Mouse (Mus musculus) c-Kit-positive CD71-negative TER-119-negative erythroid progenitor cells, embryonic 14.5 days (primary cell): Measurements from ENCODE around the gene Parg.
A peak's percentile ranks its signal among the peaks of the same experiment; 100 is the strongest.
"Not testable (repeated sequence)": the region's sequence is repeated elsewhere in the genome, so short reads cannot be mapped to it uniquely, and the experiment has no call there.

Experiments
- DNase-seq: peaks from one replicate; pipeline ENCODE4 v3.0.0-alpha.2; 2013; ENCODE audit warnings: low read depth

Parg gene

DNA sequence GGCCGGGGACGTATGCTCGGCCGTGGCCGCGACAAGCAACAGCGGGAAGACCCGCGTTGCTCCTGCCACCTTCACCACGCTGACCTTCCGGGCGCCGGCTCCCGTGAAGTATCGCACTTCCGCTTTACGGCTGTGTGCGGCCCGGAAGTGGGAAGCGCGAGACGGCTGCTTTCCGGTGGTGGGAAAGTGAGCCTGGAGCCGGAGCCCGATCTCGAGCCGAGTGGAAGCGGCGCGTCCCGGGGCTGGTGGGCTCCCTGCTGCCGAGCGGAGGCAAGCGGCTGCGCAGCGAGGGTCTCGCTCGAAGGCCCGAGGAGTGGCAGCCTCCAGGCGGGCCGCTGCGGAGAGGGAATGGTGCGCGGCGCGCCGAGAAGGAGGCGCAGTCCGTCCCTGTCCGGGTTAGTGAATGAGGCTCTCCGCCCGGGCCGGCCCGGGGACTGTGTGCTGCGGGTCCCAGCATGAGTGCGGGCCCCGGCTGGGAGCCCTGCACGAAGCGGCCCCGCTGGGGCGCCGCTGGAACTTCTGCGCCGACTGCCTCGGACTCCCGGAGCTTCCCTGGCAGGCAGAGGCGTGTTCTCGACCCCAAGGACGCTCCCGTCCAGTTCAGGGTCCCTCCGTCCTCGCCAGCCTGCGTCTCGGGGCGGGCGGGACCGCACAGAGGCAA is at the start of gene Parg, which contains the start of gene Timm23:
TSS of gene Parg (plus strand) at position 159 of the 661 bp plus-strand sequence.
TSS of gene Timm23 (minus strand) at position 108 of the 661 bp plus-strand sequence.
- peak; percentile 74 for DNase-seq

DNA sequence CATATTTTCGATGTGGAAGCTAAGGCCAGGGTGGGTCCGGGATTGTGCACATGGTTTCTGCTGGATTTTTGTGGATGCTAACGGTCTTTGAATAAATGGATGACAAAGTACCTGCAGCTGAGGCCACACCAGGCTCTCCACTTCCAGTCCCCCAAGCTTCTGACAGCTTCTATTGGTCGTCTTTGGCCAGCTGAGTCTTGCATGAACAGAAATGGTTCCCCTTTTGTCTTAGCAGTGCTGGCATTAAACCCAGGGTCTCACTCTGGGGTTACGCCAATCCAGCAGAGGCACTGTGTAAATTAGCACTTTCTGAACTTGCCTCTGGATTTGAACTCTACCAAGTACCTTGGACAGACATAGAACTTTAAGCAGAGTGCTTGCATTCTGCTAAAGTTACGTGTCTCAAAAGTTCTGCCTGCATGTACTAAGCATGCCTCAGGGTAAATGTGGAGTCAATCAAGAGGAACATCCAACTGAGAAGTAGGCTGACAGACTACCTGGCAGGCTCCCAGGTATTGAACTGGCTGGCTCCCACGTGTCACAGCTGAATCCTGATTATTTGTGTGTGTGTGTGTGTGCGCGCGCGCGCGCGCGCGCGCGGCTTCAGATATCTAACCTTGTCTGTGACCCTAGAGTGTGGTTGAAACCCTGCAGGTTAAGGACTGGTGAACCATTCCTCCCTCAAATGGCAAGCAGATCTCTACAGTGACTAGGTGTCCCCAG is 49.3 kb upstream of the Parg start:
- DNase-seq: no peak

DNA sequence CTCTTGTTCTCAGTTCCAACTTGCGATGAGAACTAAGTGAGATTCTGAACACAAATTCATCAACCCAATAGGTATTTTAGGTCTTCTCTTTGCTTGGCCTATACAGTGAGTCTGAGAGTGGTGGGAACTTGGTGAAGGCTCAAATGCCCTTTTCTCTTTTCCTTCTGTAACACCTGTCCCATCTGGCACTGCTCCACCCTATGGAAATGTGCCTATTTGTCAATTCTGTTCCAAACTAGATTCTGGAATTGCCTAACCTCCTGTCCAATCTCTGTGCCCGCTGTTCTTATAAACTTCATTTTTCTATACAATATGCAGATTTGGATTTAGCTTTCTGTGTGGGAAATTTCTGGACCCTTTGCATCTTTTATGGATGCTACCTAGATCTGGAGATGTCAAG is 48.6 kb upstream of the Parg start:
- DNase-seq: no peak

DNA sequence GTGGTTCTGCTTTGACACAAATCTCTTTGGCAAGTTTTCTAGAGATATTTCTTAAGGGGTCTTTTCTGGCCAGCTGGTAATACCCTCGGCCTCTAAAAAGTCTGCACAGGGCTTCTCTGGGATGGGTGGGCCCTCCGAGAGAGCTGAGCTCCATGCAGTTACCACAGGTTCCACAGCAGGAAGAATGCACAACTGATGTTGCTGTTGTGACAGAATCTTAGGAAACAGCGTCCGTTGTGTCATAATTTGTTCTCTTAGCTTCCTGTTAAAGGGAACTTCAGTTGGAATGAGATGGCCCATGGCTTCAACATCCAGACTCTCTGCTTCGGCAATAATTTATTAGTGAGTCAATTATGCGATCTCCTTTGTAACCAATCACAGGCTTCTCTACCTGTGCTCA is 47.0 kb upstream of the Parg start:
- no peak for DNase-seq

DNA sequence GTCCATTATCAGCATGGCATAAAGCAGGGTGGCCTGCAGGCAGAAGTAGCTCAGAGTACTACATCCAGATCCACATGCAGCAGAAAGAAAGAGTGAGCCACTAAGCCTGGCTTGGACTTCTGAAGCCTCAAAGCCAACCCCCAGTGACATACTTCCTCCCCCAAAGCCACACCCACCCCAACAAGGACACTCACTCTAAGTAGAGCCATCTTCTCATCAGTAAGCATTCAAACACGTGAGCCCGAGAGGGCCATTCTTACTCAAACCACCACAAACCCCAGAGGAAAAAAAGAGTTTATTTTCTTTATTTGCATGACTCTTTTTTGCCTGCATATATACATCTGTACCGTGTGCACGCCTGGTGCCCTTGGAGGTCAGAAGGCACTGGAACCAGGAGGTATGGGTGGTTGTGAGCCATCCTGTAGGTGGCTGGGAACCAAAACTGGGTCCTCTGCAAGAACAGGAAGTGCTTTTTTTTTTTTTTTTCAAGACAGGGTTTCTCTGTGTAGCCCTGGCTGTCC is 42.5 kb upstream of the Parg start:
- DNase-seq: no peak

DNA sequence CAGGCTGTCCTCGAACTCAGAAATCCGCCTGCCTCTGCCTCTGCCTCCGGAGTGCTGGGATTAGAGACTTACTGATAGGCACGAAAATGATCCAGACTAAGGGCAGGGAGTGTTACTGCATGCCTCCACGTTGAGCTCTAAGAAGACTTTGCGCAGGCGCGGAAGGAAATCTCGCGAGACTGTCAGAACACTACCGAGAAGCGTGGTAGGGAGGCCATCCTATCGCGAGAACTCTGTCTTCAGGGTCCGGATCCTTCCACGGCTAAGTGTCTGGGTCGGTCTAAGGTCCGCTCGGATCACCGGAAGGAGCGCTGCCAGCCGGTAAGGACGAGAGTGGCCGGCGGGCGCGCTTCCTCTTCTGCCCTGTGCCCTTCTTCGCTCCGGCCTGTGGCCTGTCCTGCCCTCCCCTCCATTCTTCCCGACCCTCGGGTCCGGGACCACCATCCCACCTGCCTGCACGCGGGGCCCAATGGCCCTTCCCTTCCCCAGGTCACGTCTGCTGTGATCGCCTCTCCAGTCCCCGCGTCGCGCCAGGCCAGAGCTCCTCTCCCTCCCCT is 42.0 kb upstream of the Parg start, which contains the start of gene Ncoa4:
TSS of gene Ncoa4 (plus strand) at position 176 of the 557 bp plus-strand sequence.
- DNase-seq: peak; percentile 100

DNA sequence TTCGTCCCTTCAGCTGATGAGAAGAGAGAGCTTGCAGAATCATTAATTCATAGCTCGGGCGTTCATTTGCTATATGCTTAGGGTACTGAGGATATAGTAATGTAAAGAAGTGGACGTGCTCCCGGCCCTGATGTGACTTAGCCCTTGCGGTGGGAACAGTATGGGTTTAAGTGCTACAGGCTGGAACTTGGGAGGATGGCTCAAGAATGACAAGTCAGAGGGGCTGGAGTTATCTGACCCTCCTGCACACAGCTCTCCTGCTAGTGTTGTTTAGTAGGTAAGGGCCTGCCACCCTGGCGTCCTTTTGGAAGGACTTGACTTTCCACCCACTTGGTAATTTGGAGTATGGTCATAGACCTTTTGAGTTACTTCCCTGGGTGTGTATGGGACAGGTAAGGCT is 41.2 kb upstream of the Parg start:
- DNase-seq: no peak

DNA sequence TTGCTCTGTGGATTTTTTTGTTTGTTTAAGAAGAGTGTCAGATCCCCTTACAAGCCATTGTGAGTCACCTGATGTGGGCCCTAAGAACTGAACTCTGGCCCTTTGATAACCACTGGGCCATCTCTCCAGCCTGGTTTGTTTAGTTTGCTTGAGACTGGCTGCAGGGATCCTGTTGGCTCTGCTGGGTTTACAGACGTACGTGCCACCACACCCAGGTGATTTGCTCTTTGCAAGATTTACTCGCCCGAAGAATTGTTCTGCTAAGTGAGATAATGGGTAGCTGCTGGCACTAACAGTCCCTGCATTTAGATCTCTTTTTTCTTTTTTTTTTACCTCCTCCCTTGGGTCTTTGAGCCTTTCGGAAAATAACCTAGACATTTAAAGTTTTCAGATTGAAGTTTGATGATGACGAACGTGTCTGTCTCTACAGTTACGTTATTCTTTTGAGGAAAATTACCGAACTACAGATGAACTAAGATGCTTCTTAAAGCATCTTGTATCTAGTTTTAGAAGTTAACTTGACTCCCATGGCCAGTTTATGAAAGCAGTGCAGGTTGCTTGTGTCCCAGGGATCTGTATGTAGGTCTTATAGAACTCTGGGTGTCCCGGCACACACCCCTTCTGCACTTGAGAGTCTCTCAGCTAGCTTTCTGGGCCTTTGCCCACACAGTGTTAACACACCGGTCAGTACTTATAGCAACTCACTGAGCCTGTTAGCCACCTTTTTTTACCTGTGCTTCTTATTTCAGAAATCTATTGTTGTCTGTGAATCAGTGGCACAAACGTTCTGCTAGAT is 40.5 kb upstream of the Parg start:
- no peak for DNase-seq

DNA sequence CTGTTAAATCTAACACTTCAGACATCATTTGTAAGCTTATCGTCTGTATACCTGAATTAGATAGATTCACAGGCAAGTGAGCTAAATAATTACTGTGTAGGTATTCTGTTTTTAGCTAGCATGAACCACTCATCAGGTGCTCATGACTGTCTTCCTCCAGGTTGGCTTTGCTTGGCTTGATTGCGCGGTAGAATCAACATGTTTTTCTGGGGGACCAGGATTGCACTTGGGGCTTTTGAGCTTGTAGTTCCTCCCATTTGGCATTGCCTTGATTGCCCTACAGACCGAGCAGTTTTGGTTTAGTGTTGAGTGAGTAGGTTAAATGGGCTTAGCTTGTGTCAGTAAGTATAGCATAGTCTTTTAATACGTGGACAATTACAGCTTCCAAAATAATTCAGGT is 39.5 kb upstream of the Parg start:
- DNase-seq: no peak

DNA sequence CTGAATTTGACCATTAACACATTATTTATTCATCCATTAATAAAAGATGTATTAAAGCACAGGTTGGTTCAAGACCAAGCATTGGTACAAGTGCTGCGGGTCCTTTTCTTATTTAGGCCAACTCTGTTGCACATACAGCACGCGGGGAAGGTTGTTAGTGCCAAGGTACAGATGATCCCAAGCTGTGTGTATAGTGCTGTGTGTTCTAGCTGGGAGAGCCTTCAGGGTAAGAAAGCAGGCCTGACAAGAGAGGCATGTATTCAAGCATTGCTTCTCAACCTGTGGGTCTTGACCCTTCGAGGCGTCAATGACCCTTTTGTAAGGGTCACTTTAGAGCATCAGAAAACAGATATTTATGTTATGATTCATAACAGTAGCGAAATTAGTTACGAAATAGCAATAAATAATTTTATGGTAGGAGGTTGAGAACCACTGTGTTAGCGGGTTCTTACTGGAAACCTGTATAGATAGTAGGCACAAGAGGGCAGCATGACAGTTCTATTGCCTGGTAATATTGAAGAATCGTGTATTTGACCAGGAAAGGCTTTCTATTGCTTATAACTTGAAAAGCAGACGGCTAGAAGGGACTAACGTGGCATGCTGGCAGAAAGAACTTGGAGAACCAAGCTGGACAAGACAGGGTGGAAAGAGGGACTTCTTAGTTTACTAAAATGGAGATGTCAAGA is 38.4 kb upstream of the Parg start:
- DNase-seq: no peak

DNA sequence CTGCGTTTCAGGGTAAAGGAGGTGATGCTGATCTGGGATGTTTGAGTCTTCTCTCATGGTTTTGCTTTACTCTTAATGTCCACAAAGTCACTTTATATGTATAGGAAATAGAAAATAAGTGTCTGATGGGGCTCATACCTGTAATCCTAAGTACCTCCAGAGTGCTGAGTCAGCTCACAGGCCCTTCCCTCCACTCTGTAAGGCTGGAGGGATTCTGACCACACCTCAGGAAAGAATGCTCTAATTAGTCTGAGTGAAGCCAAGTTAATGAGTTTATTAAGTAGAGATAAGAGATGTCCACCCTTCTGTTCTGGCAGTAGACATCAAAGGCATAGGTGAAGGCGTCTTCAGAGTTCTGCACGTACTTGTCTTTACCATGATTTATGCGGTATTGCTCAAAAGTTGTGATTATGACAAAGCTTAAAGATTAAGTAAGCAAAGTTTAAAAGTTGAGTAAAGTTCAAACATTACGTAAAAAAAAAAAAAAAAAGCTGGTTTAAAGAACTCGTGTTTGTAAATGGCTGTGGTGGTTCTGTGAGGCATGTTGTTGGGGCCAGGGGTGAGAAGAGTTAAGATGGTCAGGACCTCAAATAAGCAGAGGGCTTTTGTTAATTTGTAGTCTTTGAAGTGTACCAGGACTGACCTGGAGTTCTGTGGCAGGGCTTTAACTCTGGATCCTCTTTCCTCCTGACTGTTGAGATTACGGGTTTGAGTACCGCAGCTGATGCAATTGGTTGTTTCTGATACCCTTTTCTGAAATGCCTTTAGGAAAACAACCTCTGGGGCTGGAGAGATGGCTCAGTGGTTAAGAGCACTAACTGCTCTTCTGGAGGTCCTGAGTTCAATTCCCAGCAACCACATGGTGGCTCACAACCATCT is 37.3 kb upstream of the Parg start:
- no peak for DNase-seq

DNA sequence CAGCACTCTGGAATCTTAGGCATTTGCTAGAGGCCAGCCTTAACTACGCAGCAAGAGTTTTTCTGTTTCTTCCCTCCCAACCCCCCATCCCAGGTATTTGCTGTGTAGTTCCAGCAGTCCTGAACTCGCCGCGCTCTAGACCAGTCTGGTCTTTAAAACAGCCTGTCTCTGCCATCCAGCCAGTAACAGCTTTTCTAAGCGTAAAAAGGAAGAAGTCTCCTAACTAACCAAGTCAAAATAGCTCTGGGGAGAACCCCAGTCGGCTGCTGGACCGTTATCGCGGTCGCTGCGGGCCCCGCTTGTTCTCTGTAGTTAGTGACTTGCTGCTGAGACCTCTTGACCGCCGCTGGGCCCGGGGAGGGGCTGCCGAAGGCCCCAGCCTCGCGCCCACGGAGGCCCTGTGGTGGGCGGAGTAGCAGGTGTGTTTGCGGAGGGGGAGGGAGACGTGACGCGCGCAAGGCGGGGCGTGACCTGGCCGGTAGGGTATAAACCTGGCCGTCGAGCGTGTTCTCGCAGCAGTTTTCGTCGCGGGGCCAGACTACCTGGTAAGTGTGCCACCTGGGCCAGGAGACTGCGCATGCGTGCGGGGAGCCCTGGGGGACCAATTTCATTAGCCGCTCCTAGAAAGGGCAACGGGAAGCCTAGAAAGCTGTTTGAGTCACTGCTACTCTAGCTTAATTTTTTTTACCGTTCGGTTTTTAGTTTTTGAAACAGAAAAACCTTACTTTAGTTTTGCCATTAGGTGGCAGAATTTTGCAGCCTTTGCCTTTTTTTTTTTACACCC is 36.3 kb upstream of the Parg start:
- peak; percentile 77 for DNase-seq

DNA sequence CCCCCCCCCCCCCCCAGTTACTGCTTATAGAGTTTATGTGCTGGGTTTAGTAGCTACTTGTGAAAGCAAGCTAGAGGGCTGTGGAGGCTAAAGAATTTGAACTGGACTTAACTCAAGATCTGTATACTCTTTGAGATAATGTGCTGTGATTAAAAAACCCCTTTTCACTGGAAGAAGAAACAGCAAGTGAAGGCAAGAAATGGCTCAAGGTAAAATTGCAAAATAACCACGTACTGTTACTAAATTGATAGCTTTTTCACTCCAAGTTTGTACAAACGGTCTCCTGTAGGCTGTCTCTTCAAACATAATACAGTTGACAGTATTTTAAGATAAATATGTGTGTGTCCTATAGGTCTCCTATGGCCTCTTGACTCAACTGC is 35.7 kb upstream of the Parg start:
- DNase-seq: no peak

DNA sequence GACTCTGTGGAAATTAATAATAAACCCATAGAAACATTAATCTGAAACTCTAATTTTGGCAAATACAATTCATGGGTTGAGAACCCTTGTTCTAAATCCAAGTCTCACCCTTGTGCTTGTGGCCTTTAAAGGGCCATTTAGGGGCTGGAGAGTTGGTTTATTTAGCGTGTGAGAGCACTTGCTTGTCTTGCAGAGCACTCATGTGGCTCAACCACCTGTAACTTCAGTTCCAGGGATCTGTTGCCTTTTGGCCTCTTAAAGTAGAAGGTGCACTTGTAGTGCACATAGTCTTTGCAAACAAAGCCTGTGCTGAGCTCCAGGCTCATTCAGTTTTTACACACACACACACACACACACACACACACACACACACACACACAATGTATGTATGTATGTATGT is 34.9 kb upstream of the Parg start:
- no peak for DNase-seq

DNA sequence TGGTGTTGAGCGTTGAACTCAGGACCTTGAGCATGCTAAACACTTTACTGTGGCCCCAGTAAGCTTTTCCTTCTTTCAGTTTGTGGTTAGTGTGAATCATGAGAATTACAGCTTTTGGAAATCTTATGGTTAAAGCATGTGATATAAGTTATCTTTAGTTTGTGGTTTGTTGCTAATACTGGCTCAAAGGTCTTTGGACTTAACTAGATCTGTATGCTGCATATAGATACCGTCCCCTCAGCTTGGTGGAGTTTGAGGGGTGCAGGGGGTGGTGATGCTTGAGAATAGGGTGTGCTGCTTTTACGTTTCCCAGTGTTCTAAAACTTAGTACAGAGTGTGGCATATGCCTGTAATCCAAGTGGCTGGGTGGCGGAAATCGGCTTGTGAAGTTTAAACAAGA is 34.4 kb upstream of the Parg start:
- DNase-seq: no peak

DNA sequence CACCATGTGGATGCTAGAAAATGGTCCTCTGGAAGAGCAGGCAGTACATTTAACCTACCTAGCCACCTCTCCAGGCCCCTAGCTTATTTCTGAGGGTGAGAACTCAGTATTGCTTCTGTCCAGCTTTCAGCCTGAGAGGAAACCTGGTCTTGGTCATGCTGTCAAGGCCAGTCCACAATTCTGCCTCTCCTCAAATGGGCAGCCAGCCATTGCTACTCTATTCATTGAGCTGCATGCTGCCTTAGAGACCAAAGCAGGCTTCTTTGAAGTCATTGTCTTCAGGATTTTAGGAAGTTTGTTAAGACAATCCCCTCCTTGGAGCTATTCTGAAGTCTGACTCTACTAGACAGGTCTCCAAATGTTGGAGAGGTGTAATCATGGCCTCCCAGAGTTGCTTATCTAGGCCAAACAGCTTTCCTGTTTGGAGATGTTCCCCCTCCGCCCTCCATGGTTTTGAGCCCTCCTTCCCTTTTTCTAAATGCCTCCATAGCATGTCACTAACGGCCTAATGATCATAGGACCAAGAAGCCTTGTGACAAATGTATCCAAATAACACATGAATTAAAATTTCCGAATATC is 33.0 kb upstream of the Parg start:
- no peak for DNase-seq

DNA sequence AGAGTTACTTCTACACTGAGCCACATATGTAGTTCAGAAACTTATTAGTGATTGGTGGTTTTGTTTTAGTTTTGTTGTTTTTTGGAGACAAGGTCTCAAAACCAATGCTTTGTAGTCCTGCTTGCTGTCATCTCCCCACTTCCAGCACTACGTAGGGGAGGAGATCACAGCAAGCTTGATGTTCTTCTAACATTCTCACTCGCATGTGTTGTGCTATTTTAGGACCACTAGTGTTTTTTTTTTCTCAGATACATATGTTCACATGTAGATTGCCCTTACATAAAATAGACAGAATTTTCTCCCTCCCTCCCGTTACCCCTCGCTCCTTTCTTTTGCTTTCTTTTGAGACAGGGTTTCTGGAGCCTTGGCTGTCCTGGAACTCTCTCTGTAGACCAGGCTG is 31.6 kb upstream of the Parg start:
- DNase-seq: no peak

DNA sequence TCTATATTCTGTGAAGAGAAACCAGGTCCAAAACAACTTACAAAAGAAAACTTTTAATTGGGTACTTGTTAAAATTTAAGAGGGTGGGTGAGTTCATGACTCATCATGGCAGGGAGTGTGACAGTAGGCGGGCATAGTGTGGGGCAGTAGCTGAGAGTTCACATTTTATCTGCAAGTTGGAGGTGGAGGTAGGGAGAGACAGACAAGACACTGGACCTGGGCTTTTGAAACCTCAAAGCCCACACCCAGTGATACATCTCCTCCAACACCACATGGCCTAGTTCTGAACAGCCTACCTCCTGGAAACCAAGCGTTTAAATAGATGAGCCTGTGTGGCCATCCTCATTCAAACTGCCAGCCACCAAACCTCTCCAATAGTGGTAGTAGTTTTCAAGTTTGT is 26.4 kb upstream of the Parg start:
- no peak for DNase-seq

DNA sequence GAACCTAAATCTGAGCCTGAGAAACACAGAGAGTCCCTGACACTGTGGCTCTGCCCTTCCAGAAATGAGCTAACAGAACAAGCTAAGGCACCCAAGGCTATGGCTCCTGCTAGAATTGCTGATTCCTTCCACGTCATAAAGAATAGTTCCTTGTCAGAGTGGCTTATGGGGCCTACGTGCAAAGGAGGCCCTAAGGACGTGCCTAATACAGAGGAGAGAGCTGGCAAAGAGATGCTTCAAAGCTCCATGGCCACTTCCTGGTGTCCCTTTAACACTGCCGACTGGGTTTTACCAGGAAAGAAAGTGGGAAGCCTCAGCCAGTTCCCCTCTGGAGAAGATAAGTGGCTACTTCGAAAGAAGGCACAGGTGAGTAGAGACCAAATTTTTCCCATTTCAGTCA is 25.2 kb upstream of the Parg start:
- DNase-seq: not testable (repeated sequence)
